Mouse (Mus musculus) heart, embryonic 15.5 days (tissue): ENCODE measurements around the gene Ablim1. TPM values are rescaled to one million over a fixed set of nuclear protein-coding genes. Genes with fewer than 3 reads are reported as not detected.
A peak's percentile ranks its signal among the peaks of the same experiment; 100 is the strongest.

Experiments
- ATAC-seq: fragments of 200-750 bp; cut with Nextera tagmentation; replicated peaks from 2 replicates; pipeline ENCODE4 v1.8.0; 2017; ENCODE audit warnings: low read depth, moderate TSS enrichment; ENCODE audit not compliant: insufficient number of reproducible peaks, insufficient read depth, low FRiP score
- H3K27ac ChIP-seq: fragments of 300-500 bp; sonication (generic); 2 replicates; pipeline ENCODE4 v1.5.1; 2015; ENCODE audit warnings: mild to moderate bottlenecking, inconsistent platforms
- H3K27me3 ChIP-seq: fragments of 300-500 bp; sonication (generic); 2 replicates; pipeline ENCODE4 v1.6.1; 2015; ENCODE audit warnings: inconsistent platforms
- H3K36me3 ChIP-seq: fragments of 300-500 bp; sonication (generic); 2 replicates; pipeline ENCODE4 v1.6.1; 2015; ENCODE audit warnings: mild to moderate bottlenecking, inconsistent platforms
- H3K4me1 ChIP-seq: fragments of 300-500 bp; sonication (generic); replicated peaks from 2 replicates; pipeline ENCODE4 v1.6.1; 2015; ENCODE audit warnings: inconsistent platforms
- H3K4me2 ChIP-seq: fragments of 300-500 bp; sonication (generic); 2 replicates; pipeline ENCODE4 v1.6.1; 2015; ENCODE audit warnings: inconsistent platforms, mild to moderate bottlenecking, moderate library complexity
- H3K4me3 ChIP-seq: fragments of 300-500 bp; sonication (generic); 2 replicates; pipeline ENCODE4 v1.5.1; 2015; ENCODE audit warnings: mild to moderate bottlenecking, inconsistent platforms
- H3K9ac ChIP-seq: fragments of 300-500 bp; sonication (generic); 2 replicates; pipeline ENCODE4 v1.6.1; 2015; ENCODE audit warnings: mild to moderate bottlenecking, inconsistent platforms
- H3K9me3 ChIP-seq: fragments of 300-500 bp; sonication (generic); replicated peaks from 2 replicates; pipeline ENCODE4 v1.6.1; 2016; ENCODE audit warnings: inconsistent platforms
- WGBS: fragments of 180-500 bp; shearing (Covaris S2); methylation state at CpG from one replicate; pipeline ENCODE4 v1.1.7; 2015; ENCODE audit warnings: mixed read lengths; 5-methylcytosine and 5-hydroxymethylcytosine counted together
- polyA plus RNA-seq: library from polyadenylated mRNA; unstranded; fragments of >200 nt; fragmentation: Nextera tagmentation; extraction: Ambion mirVana; gene quantifications from 2 replicates; pipeline ENCODE4 v1.2.1, GENCODE M21; 2015

Ablim1 gene
- polyA plus RNA-seq, 1 experiment from 2014 or later: 56.2 TPM

DNA sequence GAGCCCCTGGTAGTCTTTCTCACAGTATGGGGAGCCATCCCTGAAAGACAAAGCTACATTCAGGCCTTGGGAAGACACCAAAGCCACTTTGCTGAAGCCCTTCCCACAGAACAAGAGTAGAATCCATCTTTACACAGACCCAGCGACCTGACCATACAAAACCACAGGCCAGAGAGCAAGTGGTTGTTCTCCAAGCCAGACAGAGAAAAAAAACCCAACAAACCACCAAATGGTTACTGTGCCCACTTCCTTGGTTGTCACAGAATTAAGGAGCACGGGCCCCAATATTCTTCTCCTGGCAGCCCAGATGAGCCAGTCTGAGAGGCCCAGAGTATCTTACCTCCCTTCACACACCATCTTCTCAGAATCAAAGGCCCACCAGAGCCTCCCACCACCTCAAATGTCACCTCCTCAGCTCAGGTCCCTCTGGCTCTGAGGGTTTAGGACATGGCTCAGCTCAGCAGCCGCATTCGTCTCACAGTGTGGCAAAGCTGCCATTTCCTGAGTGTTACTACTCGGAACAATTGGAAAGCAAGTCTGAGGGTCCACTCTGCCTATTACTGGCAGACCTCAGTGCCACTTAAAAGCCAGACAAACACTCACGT is 181.7 kb downstream of the Ablim1 start:
- Histone ChIP-seq H3K4me3 (no peak overlapping the region), H3K27ac (no peak overlapping the region), H3K36me3 (peaks cover 10% of the 10 kb centered on the region; the same call in 1 of the 2 replicates), H3K4me2 (no peak overlapping the region), H3K4me1 (peaks cover 12% of the 10 kb centered on the region), H3K9me3 (no peaks in the 10 kb centered on the region), H3K27me3 (no peaks in the 10 kb centered on the region), H3K9ac (no peak overlapping the region)
- 81% methylated on average over 6 of the region's 6 CpGs for WGBS
- no peak for ATAC-seq

DNA sequence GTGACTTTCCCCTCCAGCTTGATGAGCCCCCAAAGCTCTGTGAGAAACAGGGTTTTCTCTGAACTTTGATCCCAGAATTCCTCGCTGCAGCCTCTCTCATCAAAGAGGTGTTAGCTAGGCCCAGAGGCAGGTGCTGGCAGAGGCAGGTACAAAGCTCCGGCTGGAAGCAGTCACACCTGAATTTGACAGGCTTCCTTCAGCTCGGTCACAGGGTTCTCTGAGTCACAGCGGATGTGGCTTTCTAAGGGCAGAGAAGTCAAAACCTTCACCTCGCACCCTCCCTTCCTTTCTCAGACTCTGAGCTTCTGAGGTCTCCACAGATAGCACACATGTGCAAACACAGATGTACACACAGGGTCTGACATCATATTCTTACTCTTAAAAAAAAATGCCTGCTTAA is 182.4 kb downstream of the Ablim1 start:
- no peak overlapping the region for H3K9ac ChIP-seq
- WGBS: 71% methylated on average over 5 of the region's 5 CpGs
- no peak overlapping the region for H3K4me3 ChIP-seq
- H3K9me3 ChIP-seq: no peaks in the 10 kb centered on the region
- H3K4me2 ChIP-seq: no peak overlapping the region
- H3K27ac ChIP-seq: no peak overlapping the region
- no peaks in the 10 kb centered on the region for H3K27me3 ChIP-seq
- peaks cover 10% of the 10 kb centered on the region; the same call in 1 of the 2 replicates for H3K36me3 ChIP-seq
- ATAC-seq: no peak
- H3K4me1 ChIP-seq: peaks cover 12% of the 10 kb centered on the region

DNA sequence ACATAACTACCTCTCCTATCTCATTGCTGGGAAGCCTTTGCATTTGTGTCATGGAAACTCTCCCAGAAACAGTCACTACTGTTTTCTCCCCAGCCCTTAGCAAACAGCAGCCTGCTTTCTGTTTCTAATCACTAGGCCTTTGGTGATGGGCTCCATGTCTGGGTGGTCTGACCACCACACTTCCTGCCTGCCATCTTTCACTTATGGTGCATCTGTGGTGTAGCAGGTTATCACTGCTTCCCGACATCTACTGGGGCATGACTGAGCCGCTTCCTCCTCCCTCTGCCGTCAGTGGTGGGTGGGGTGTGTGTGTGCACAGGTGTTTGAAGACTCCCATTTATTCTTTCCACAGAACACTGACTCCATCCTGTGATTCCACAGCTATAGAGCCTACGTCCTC is 183.4 kb downstream of the Ablim1 start:
- Histone ChIP-seq H3K4me1 (peaks cover 12% of the 10 kb centered on the region), H3K4me3 (no peak overlapping the region), H3K27ac (no peak overlapping the region), H3K36me3 (peaks cover 10% of the 10 kb centered on the region; the same call in 1 of the 2 replicates), H3K9ac (no peak overlapping the region), H3K27me3 (no peaks in the 10 kb centered on the region), H3K9me3 (no peaks in the 10 kb centered on the region), H3K4me2 (no peak overlapping the region)
- 56% methylated on average over 4 of the region's 4 CpGs for WGBS
- ATAC-seq: no peak

DNA sequence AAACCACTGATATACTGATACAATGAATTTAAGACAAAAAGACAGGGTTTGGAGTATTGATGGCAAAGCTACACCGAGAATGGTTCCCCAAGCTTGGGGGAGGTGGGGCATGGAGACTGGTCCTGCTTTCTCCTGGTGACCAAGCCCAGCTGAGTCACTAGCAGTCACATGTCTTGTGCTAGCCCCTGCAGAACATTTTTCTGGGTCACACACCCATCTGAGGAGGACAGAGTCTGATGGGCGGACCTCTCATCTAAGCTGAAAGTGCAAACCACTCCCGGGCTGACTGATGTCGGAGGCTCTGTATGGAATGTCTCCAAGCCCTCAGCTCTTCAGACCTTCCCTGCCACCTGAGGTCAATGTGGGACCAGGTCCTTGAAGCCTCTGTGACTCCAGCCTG is 184.1 kb downstream of the Ablim1 start:
- no peak overlapping the region for H3K4me3 ChIP-seq
- 77% methylated on average over 4 of the region's 4 CpGs for WGBS
- no peak for ATAC-seq
- H3K9ac ChIP-seq: no peak overlapping the region
- H3K4me2 ChIP-seq: no peak overlapping the region
- no peaks in the 10 kb centered on the region for H3K27me3 ChIP-seq
- peaks cover 12% of the 10 kb centered on the region for H3K4me1 ChIP-seq
- peaks cover 10% of the 10 kb centered on the region; the same call in 1 of the 2 replicates for H3K36me3 ChIP-seq
- no peak overlapping the region for H3K27ac ChIP-seq
- no peaks in the 10 kb centered on the region for H3K9me3 ChIP-seq

- WGBS: 75% methylated on average over 9 of the region's 9 CpGs
- peaks cover 9% of the 10 kb centered on the region for H3K4me1 ChIP-seq
- no peak overlapping the region for H3K27ac ChIP-seq
- no peak overlapping the region for H3K4me2 ChIP-seq
- H3K27me3 ChIP-seq: no peaks in the 10 kb centered on the region
- H3K36me3 ChIP-seq: peaks cover 10% of the 10 kb centered on the region; the same call in 1 of the 2 replicates
- no peak overlapping the region for H3K4me3 ChIP-seq
- H3K9me3 ChIP-seq: no peaks in the 10 kb centered on the region
- no peak overlapping the region for H3K9ac ChIP-seq
- no peak for ATAC-seq
Measured at GRCm38 (mm10) chr19:57129729-57130128, 185.0 kb downstream of the Ablim1 start.

DNA sequence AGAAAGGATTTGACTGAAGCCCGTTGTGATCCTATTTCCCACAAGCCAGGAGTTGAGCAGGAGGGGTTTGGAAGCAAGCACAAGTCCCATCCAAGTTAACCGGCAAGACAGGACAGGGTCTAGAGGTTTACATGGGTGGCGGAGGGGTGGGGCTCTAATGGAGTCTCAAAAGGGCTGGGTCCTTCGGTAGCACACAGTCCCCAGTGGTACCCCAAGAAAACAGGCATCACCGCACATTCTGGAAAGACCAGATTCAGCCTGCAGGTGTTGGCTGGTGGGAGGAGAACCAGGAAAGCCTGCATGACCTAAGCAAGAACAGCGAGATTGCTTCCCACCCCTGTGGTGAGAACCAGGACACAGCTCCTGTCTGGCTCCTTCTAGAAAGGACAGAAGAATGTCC is 186.7 kb downstream of the Ablim1 start:
- Histone ChIP-seq H3K36me3 (peaks cover 3% of the 10 kb centered on the region; the same call in 1 of the 2 replicates), H3K9ac (no peak overlapping the region), H3K27me3 (no peaks in the 10 kb centered on the region), H3K9me3 (no peaks in the 10 kb centered on the region), H3K27ac (no peak overlapping the region), H3K4me2 (no peak overlapping the region), H3K4me3 (no peak overlapping the region), H3K4me1 (peaks cover 10% of the 10 kb centered on the region; the same call in 1 of the 2 replicates)
- 73% methylated on average over 6 of the region's 6 CpGs for WGBS
- no peak for ATAC-seq

DNA sequence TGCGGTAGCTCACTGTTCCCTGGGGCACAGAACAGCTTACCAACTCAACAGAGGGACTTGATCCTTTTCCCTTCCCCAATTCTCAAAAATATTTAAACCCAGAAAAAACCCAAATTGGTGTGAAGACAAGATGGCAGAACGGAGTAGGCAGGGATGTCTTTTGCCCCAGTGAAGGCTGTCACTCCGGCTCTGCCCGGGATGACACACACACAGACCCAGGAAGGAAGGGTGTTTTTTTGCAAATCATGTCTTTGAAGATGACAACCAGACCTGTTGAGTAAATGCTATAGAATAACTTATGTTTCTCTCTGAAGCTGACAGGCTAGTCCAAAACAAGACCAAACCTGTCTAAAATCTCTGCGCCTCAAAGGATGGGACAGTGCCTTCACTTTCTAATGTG is 187.2 kb downstream of the Ablim1 start:
- ATAC-seq: no peak
- peaks cover 3% of the 10 kb centered on the region; the same call in 1 of the 2 replicates for H3K36me3 ChIP-seq
- H3K9ac ChIP-seq: no peak overlapping the region
- no peak overlapping the region for H3K27ac ChIP-seq
- H3K4me1 ChIP-seq: peaks cover 10% of the 10 kb centered on the region; the same call in 1 of the 2 replicates
- H3K27me3 ChIP-seq: no peaks in the 10 kb centered on the region
- H3K4me2 ChIP-seq: no peak overlapping the region
- no peak overlapping the region for H3K4me3 ChIP-seq
- no peaks in the 10 kb centered on the region for H3K9me3 ChIP-seq
- 90% methylated on average over 5 of the region's 5 CpGs for WGBS

DNA sequence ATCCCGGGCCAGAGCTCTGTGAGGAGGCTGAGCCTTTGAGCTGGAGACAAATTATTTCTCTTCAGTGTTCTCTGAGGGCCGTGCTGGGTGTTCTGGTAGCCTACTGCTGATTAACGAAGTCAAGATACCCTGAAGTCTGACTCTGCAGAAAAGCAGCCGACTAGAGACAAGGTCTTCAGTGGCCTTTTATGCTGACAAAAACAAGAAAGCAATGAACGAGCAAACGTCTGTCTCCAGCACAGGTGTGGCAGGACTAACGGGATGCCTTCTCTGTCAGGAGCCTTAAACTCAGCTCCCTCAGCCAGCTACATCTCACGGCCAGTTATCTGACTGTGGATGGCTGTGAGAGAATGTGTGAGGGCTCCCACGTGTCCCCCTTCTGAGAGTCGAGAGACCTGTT is 187.8 kb downstream of the Ablim1 start:
- Histone ChIP-seq H3K4me3 (no peak overlapping the region), H3K9ac (no peak overlapping the region), H3K27me3 (no peaks in the 10 kb centered on the region), H3K9me3 (no peaks in the 10 kb centered on the region), H3K4me1 (peaks cover 10% of the 10 kb centered on the region; the same call in 1 of the 2 replicates), H3K36me3 (peaks cover 3% of the 10 kb centered on the region; the same call in 1 of the 2 replicates), H3K4me2 (no peak overlapping the region), H3K27ac (no peak overlapping the region)
- ATAC-seq: no peak
- 51% methylated on average over 10 of the region's 10 CpGs for WGBS

DNA sequence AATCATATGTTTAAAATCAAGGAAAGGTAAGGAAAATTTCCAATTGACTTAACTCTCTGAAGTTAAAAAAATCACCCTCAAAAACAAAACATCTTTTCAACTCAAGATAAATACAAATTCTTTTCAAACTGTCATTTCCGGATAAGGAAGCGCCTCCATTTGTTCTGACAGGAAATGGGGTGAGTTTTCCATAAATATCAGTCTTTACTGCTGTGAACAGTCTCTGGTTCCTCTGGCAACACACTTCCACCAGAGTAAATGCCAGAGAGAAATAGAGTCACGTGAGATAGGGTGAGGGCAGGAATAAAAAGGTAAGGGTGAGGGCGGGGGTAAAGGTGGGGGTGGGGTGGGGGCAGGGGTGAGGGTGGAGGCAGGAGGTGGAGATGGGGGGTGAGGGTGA is 189.8 kb downstream of the Ablim1 start:
- Histone ChIP-seq H3K4me1 (peaks cover 17% of the 10 kb centered on the region), H3K4me2 (no peak overlapping the region), H3K27ac (no peak overlapping the region), H3K27me3 (no peaks in the 10 kb centered on the region), H3K9ac (no peak overlapping the region), H3K9me3 (no peaks in the 10 kb centered on the region), H3K36me3 (peaks cover 2% of the 10 kb centered on the region; the same call in 1 of the 2 replicates), H3K4me3 (no peak overlapping the region)
- 72% methylated on average over 4 of the region's 4 CpGs for WGBS
- no peak for ATAC-seq

DNA sequence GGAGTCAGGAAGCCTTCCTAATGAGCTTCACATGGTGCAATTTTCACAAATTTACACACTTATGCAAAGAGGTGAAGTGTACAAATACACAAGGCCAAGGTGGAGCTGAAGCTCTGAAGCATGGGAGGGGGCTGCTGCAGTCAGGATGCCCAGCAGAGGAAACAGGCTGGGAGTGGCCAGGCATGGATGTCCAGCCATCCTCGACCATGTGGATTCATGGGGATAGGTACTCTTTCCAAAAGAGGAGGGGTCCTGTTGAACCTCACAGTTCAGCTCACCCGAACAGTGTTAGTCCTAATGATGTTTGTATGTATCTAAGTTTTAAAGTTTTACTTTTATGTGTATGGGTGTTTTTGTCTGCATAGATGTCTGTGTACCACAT is 190.6 kb downstream of the Ablim1 start:
- Histone ChIP-seq H3K9ac (no peak overlapping the region), H3K4me3 (no peak overlapping the region), H3K36me3 (no peaks in the 10 kb centered on the region; the same call in 1 of the 2 replicates), H3K9me3 (no peaks in the 10 kb centered on the region), H3K27me3 (no peaks in the 10 kb centered on the region), H3K27ac (peak overlapping the region; percentile 70), H3K4me2 (no peak overlapping the region), H3K4me1 (peaks cover 25% of the 10 kb centered on the region)
- ATAC-seq: no peak
- whole genome bisulfite sequencing: 70% methylated on average over 2 of the region's 2 CpGs

DNA sequence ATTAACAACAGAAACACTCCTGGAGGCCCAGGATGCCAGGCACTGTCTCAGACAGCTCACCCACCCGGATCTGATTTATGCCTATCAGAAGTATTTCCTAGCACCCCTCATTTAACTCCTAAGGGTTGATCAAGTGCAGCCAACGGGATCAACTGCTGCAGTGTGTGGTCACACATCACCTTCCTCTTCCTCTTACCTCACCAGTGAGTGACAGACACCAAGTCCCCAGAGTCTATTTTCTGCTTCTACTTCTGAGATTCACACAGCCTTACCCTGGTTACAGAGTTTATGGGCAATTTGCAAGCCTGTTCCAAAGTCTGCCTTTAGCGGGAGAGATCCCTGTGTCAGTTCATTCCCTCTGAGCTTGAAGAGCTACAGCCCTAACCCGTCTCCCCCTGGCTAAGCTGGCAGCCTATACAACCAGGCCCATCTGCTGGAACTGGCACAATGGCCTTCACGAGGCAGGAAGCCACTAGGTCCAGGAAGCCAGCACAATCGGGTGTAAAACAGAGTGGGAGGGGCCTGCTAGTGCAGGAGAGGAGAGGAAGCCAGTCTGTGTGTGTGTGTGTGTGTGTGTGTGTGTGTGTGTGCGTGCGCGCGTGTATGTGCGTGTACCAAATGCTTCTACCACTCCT is 191.1 kb downstream of the Ablim1 start:
- H3K4me1 ChIP-seq: peaks cover 28% of the 10 kb centered on the region
- H3K9me3 ChIP-seq: no peaks in the 10 kb centered on the region
- WGBS: 54% methylated on average over 11 of the region's 11 CpGs
- peak overlapping the region; percentile 70 for H3K27ac ChIP-seq
- no peaks in the 10 kb centered on the region for H3K27me3 ChIP-seq
- no peak overlapping the region for H3K9ac ChIP-seq
- no peaks in the 10 kb centered on the region; the same call in 1 of the 2 replicates for H3K36me3 ChIP-seq
- no peak overlapping the region for H3K4me2 ChIP-seq
- H3K4me3 ChIP-seq: no peak overlapping the region
- peak; percentile 62 for ATAC-seq

GRCm38 (mm10) chr19:57122261-57122660 is 192.5 kb downstream of the Ablim1 start:
- 89% methylated on average over 3 of the region's 3 CpGs for WGBS
- H3K4me1 ChIP-seq: peaks cover 37% of the 10 kb centered on the region
- H3K4me3 ChIP-seq: no peak overlapping the region
- ATAC-seq: no peak
- no peaks in the 10 kb centered on the region; the same call in 1 of the 2 replicates for H3K36me3 ChIP-seq
- H3K4me2 ChIP-seq: no peak overlapping the region
- no peak overlapping the region for H3K27ac ChIP-seq
- H3K9ac ChIP-seq: no peak overlapping the region
- no peaks in the 10 kb centered on the region for H3K27me3 ChIP-seq
- no peaks in the 10 kb centered on the region for H3K9me3 ChIP-seq
